Mouse (Mus musculus) cerebellum, postnatal 36 days (tissue): ENCODE measurements around the gene Dhrs7c.

ENCODE experiments used
- DNase-seq, 2 experiments: peaks; one replicate each; pipeline ENCODE4 v3.0.0; 2021 to 2022; ENCODE audit warnings: mixed read lengths in 2 of 2

The Dhrs7c gene

GRCm38 (mm10) chr11:67797931-67798330 is at the start of gene Dhrs7c:
TSS of gene Dhrs7c (plus strand) at chr11:67798187.
- DNase-seq: peak; percentile 31 to 32

DNA sequence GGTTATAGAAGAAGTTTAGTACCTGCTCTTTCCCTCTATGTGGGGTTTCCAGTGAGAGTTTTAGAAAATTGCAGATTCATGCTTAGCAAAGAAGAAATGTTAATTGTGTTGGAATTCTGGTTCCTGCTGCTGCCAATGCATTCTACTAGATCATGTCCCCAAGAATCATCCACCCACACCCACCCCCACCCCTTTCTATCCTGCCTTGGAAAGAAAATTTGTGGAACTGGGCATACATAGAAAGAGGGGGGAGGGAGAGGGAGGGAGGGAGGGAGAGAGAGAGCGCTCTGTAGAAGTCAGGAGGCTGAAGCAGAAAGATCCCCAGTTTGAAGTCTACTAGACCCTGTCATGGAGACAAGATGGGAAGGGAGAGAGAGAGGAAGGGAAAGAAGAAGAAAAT is 41.7 kb upstream of the Dhrs7c start:
- no peak for DNase-seq

DNA sequence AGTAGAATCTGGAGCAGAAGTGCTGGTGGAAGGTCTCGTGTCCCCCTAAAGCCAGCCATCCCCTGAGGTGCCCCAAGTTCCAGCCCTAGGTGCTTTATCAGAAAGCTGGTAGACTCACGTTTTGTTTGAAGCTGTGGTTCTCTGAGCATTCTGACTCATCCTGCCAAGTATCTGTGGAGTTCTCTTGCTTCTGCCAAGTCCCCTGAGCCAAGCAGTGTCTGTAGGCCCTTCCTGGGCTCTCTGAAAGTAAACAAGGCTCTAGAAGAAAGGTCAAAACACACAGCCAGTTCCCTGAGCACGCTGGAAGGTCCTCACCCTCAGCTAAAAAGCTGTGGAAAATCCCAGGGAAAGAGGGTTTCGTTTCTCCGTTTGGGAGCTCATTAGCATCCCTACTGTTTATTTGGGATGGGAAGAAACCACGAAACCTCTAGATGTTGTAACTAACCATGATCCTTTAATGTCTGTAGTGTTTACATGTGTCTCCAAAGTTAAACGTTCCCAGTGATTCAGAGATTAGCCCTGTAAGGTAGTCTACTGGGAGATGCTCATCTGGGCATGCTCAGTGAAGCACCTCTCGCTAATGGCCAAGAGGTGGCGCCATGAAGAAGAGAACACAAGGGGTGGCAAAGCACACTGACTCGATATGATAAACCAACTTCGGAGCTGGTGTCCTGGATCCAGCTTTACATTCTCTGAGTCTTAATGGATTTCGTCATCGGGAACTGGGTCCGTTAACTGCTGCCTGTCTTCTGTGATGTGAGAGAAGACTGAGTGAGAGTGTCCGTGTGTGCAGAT is 40.4 kb upstream of the Dhrs7c start:
- peak in 1 of 2 experiments; percentile 13 for DNase-seq

GRCm38 (mm10) chr11:67771053-67771452 is 26.9 kb upstream of the Dhrs7c start, which contains the start of gene Glp2r:
TSS of gene Glp2r (minus strand) at chr11:67771153.
- no peak for DNase-seq

- no peak for DNase-seq
Observed at GRCm38 (mm10) chr11:67771691-67772090, 26.3 kb upstream of the Dhrs7c start.

- DNase-seq: peak; percentile 56 to 62
Observed at GRCm38 (mm10) chr11:67772577-67772976, 25.4 kb upstream of the Dhrs7c start.

DNA sequence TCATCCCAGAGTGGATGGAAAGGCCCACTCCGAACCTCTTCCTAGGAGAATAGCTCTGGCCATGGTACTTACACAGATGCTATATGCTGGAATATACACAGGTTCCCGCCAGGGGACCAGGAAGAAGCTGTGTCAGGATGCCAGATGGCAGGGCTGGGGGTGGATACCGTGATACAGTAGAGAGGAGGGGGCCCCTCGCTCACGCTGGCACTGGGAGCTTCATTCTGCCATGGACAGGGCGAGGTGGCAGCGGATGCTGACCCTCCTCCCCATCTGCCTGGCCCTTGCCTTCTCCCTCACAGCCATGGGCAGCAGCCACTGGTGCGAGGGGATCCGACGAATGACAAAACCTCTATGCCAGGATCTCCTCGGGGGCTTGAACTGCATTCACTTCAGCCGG is 23.6 kb upstream of the Dhrs7c start, which contains the start of gene Gsg1l2:
Gsg1l2 (plus strand) TSS at position 230 of the 400 bp plus-strand sequence.
- peak in 1 of 2 experiments; percentile 11 for DNase-seq

GRCm38 (mm10) chr11:67790182-67790581 is 7.8 kb upstream of the Dhrs7c start:
- no peak for DNase-seq

DNA sequence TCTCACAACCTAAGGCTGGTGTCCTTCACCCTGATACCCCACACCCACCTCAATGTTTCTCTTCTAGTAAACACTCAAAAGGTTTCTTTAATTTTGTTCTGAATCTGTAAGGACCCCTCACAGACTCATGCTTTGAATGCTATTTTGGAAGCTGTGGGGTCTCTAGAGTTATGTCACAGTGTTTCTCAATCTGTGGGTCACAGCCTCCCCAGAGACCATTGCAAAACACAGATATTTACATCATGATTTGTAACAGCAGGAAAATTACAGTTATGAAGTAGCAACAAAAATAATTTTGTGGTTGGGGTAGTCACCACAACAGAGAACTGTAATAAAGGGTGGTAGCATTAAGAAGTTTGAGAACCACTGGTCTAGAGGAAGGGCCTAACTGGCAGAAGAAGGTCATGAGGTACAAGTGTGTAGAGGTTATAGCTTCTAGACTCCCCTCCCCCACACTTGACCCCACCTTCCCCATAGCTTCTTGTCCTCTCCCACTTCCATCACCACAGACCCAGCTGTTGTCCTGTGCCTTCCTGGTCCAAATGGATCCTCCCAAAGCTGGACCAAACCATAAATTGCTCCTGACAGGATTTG is 2.2 kb downstream of the Dhrs7c start:
- no peak for DNase-seq

- no peak for DNase-seq
Observed at GRCm38 (mm10) chr11:67801169-67801568, 3.2 kb downstream of the Dhrs7c start.

- DNase-seq: no peak
Observed at GRCm38 (mm10) chr11:67805538-67805937, 7.6 kb downstream of the Dhrs7c start.

DNA sequence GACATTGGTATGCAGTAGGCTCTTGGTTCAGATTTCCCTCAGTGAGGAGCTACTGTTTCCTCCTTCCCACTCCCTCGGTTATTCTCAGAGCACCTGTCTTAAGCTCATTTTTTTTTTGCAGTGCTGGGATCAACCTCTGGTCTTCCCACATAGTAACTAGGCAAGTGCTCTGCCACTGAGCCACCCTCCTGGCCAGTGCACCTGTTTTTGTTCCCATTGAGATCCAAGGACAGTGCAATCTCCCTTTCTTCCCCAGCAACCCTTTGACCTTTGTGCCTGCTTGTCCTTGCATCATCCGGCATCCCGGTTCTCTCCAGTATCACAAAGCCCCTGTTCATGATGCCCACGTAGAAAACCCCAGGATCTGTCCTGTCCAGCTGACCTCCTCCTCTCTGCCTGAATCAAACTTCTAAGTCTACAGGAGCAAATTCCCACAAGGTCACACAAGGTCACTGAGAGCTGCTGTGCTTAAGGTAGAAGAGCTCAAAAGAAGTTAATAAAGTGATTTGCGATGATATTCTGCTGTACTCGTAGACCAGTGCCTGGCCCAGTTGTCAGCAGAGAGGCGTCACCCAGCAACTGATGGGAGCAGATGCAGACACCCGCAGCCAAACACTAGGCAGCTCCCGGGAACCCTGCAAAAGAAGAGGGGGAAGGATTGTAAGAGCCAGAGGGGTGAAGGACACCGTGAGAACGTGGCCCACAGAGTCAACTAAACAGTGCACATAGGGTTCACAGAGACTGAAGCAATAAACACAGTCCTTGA is 9.0 kb downstream of the Dhrs7c start:
- DNase-seq: no peak

- DNase-seq: no peak
Observed at GRCm38 (mm10) chr11:67808051-67808450, 10.1 kb downstream of the Dhrs7c start.

DNA sequence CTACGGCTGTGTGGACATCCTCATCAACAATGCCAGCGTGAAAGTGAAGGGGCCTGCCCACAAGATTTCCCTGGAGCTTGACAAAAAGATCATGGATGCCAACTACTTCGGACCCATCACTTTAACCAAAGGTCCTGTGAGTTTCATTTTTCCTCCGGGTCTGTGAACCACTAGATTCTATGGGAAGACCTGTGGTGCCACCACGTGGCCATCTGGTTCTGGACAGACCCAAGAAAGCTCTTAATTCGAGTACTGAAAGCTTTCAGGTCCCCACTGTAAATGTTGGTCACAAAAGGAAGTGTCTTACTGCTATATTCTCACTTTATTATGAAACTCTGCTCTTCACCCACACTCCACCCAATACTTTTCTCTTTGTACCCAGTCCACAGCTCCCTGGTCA is 13.5 kb downstream of the Dhrs7c start:
- peak; percentile 37 to 46 for DNase-seq

GRCm38 (mm10) chr11:67819604-67820003 is 21.6 kb downstream of the Dhrs7c start:
- DNase-seq: peak; percentile 26 to 42

DNA sequence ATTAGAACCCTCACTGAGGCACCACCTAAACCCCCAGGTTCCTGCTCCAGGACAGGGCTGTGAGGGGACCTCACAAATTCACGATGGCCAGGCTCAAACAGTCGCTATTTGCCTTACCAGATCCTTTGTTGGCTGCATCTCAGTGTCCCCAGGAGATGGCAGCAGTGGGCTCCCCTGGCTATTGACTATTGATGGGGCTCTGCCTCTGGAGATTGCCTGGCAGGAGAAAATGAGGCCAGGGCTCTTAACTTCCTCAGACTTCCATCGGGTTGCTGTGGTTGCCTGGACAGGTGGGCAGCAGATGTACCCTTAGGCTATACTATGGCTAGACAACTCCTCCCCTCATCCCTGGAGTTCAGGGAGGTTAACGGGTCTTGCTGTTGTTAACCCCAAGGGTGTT is 22.2 kb downstream of the Dhrs7c start:
- peak in 1 of 2 experiments; percentile 17 for DNase-seq

- DNase-seq: peak; percentile 49 to 51
Observed at GRCm38 (mm10) chr11:67821560-67821959, 23.6 kb downstream of the Dhrs7c start.

- DNase-seq: no peak
Observed at GRCm38 (mm10) chr11:67828360-67829059, 30.5 kb downstream of the Dhrs7c start.

DNA sequence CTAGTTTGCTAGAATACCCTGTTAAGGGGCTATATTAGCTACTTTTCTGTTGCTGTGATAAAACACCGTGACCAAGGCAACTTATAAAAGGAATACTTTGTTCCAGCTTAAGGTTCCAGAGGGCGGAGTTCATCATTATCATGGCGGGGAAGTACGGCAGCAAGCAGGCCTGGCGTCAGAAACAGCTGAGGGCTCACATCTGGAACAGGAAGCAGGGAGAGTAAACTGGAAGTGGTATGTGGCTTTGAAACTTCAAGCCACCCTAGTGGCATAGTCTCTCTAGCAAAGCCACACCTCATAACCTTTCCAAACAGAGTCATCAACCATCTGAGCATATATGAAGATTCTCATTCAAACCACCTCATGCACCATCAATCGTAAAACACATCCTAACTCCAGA is 31.5 kb downstream of the Dhrs7c start:
- DNase-seq: no peak

- DNase-seq: no peak
Observed at GRCm38 (mm10) chr11:67831820-67832219, 33.8 kb downstream of the Dhrs7c start.

DNA sequence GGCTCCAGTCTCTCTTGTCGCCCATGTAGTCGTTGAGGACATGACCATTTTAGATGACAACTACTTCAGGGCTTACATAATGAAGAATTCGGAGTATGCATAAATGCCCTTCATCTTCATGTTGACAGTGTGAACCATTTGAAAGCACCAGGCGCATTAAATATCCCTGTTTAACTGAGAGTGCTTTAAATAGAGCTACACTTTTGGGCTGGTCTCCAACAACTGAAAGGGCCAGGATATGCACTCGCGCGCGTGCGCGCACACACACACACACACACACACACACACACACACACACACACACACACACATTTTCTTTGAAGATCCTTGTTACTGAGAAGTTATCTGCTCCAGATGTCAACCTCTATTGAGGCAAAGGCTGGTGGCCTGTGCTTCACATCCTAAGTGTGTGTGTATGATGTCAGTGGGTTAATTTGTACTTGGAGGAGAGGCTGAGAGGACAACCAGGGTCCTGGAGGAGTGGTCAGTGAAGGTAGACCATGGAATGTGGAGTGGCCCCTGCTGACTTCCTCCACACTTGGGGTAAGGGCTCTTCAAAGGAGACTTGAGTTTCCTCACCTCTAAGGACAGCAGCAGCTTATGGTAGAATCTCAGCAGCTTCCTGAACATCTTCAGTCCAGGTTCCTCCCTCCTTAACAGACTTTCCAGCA is 37.6 kb downstream of the Dhrs7c start:
- DNase-seq: no peak

GRCm38 (mm10) chr11:67839810-67840209 is 41.8 kb downstream of the Dhrs7c start:
- no peak for DNase-seq
